Mouse (Mus musculus) ES-Bruce4 (cell line): ENCODE measurements at regions not wholly inside any gene's neighbourhood (a gene's known extent, or its start where the extent isn't known, plus 50 kb on each side); places are given as distances from the start of the nearest gene placed in this dataset.

Source experiments
- H3K27ac ChIP-seq: 2 replicates; pipeline ENCODE4 v1.5.1; 2012; ENCODE audit warnings: low read length, inconsistent platforms; ENCODE audit not compliant: insufficient read depth
- H3K27me3 ChIP-seq: 2 replicates; pipeline ENCODE4 v1.6.1; 2012; ENCODE audit warnings: mild to moderate bottlenecking, low read length, inconsistent platforms; ENCODE audit not compliant: control insufficient read depth, poor library complexity, insufficient read depth, severe bottlenecking
- H3K36me3 ChIP-seq: 2 replicates; pipeline ENCODE4 v1.6.1; 2012; ENCODE audit warnings: inconsistent platforms, mild to moderate bottlenecking, low read length, moderate library complexity; ENCODE audit not compliant: control insufficient read depth, poor library complexity, insufficient read depth, severe bottlenecking
- H3K4me1 ChIP-seq: one replicate; pipeline ENCODE4 v1.8.1; 2011; ENCODE audit warnings: low read length; ENCODE audit not compliant: control insufficient read depth, insufficient read depth
- H3K4me3 ChIP-seq: 2 replicates; pipeline ENCODE4 v1.5.1; 2011; ENCODE audit warnings: low read depth, mild to moderate bottlenecking, low read length
- H3K9ac ChIP-seq: 2 replicates; pipeline ENCODE4 v1.6.1; 2012; ENCODE audit warnings: low read depth, mild to moderate bottlenecking, inconsistent platforms; ENCODE audit not compliant: poor library complexity, severe bottlenecking
- H3K9me3 ChIP-seq: replicated peaks from 2 replicates; pipeline ENCODE4 v1.6.1; 2012; ENCODE audit warnings: mild to moderate bottlenecking, low read length, inconsistent platforms; ENCODE audit not compliant: control insufficient read depth, poor library complexity, insufficient read depth, severe bottlenecking
- CTCF ChIP-seq: IDR thresholded peaks from one replicate; pipeline ENCODE4 v1.8.1; 2011; ENCODE audit warnings: low read depth, low read length
- EP300 ChIP-seq: IDR thresholded peaks from 2 replicates; pipeline ENCODE4 v1.6.1; 2011; ENCODE audit warnings: low read depth, low read length; ENCODE audit not compliant: insufficient read depth
- POLR2A ChIP-seq: IDR thresholded peaks from one replicate; pipeline ENCODE4 v1.8.1; 2011; ENCODE audit warnings: low read length; ENCODE audit not compliant: insufficient read depth

DNA sequence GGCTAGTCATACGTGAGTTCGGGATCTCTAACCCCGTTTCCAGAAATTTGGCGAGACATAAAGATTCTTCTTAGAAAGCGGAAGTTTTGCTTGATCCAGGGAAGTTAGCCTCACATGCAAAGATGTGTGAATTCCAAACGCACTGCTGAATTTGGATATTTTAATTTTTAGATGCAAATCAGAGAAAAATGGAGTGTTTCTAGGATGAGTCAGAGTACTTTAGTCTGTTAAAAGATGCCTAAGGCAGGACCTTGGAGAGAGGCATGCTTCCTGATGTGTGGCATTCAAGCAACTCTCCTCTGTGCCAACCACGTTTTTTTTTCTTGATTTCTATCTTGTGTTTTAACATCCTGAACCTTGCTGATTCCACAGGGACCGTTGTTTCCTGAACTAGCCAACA is 95.1 kb downstream of the Zfp648 start:
- no peaks in the 10 kb centered on the region for H3K36me3 ChIP-seq
- H3K4me3 ChIP-seq = no peak overlapping the region
- H3K9me3 ChIP-seq = peaks cover 12% of the 10 kb centered on the region
- TF ChIP-seq CTCF (no peak), EP300 (no peak), POLR2A (no peak)
- H3K4me1 ChIP-seq = no peaks in the 10 kb centered on the region
- H3K27ac ChIP-seq = no peak overlapping the region
- no peak overlapping the region for H3K9ac ChIP-seq
- no peaks in the 10 kb centered on the region for H3K27me3 ChIP-seq

DNA sequence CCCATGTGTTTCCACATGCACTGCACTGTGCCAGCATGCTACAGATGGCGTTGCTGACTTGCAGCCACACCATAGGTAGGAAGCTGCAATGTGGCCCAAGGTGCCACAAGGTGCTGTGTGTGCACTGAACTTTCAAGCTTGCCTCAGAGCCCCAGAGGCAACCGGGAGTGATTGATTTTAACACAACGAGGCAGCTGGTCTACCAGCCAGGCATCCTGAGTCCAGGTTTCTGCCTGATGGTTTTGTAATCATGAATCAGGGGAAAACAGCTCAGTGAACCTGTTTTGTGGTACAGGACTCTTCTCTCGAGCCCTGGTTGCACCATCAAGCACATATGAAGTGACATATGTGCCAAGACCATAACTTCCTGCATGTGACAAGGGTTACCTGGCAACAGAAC is 98.9 kb downstream of the Zfp648 start:
- no peak overlapping the region for H3K9ac ChIP-seq
- H3K36me3 ChIP-seq = no peaks in the 10 kb centered on the region
- H3K4me1 ChIP-seq = no peaks in the 10 kb centered on the region
- H3K4me3 ChIP-seq = no peak overlapping the region
- no peak overlapping the region for H3K27ac ChIP-seq
- peaks cover 12% of the 10 kb centered on the region for H3K9me3 ChIP-seq
- H3K27me3 ChIP-seq = no peaks in the 10 kb centered on the region
- no peak for TF ChIP-seq EP300
- TF ChIP-seq CTCF = no peak
- no peak for TF ChIP-seq POLR2A

DNA sequence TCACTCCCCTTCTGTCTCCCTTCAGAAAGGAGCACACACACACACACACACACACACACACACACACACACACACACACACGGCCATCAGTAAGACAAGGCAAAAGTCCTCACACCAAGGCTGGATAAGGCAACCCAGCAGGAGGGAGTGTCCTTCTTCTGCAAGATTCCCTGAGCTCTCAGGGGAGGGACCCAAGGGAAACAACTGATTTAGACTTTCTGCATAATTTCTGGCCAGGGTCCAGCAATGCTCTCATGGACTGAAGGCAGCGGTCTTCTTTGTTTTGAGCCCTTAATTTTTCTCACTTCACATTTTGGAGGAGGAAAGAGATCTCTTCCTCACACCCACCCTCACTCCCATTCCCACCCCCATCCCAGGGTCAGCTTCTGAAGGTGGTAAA is 108.7 kb downstream of the Zfp648 start:
- TF ChIP-seq POLR2A (no peak), EP300 (no peak), CTCF (no peak)
- H3K4me3 ChIP-seq = no peak overlapping the region

More for the DNA sequence above, 108.7 kb downstream of the Zfp648 start:
- Histone ChIP-seq H3K27ac (no peak overlapping the region), H3K4me1 (no peaks in the 10 kb centered on the region), H3K9me3 (no peaks in the 10 kb centered on the region), H3K36me3 (no peaks in the 10 kb centered on the region), H3K27me3 (no peaks in the 10 kb centered on the region), H3K9ac (no peak overlapping the region)
